8 mouse cellular contexts compared by ENCODE assay signal in genomic region chr10:77082453-77082852, GRCm38 (mm10). TPM values are rescaled to one million over a fixed set of nuclear protein-coding genes. Genes with fewer than 3 reads are reported as not detected.
DNase-seq lines count a peak whose midpoint lies in the region; ATAC-seq lines count a peak whose summit lies in the region.

No protein-coding gene starts in this region.

- H3K9ac ChIP-seq in forebrain, embryonic 11.5 days (ENCODE audit: low read length): no peak overlapping the region
- no peak overlapping the region for H3K9ac ChIP-seq in forebrain, embryonic 15.5 days (replicated peaks)
- no peak overlapping the region for H3K9ac ChIP-seq in midbrain, embryonic 11.5 days (ENCODE audit: low read length)

- no peaks in the 10 kb centered on the region; the same call in 1 of the 2 replicates for H3K36me3 ChIP-seq in forebrain, embryonic 11.5 days (ENCODE audit: control insufficient read depth, insufficient read depth, low read length)
- H3K36me3 ChIP-seq in forebrain, embryonic 15.5 days: no peaks in the 10 kb centered on the region
- H3K36me3 ChIP-seq in midbrain, embryonic 11.5 days (ENCODE audit: control insufficient read depth, insufficient read depth, low read length): no peaks in the 10 kb centered on the region; the same call in 1 of the 2 replicates

- H3K27me3 ChIP-seq in forebrain, embryonic 11.5 days (ENCODE audit: control insufficient read depth, insufficient read depth, low read length): no peaks in the 10 kb centered on the region
- H3K27me3 ChIP-seq in forebrain, embryonic 15.5 days: no peaks in the 10 kb centered on the region
- no peaks in the 10 kb centered on the region for H3K27me3 ChIP-seq in midbrain, embryonic 11.5 days (ENCODE audit: control insufficient read depth, insufficient read depth, low read length)

- H3K4me1 ChIP-seq in forebrain, embryonic 11.5 days (replicated peaks; ENCODE audit: control insufficient read depth, insufficient read depth, low read length): no peaks in the 10 kb centered on the region
- H3K4me1 ChIP-seq in forebrain, embryonic 15.5 days: 0 out of 2 replicates have a peak, but pooled peaks cover 4% of the 10 kb centered on the region
- no peaks in the 10 kb centered on the region for H3K4me1 ChIP-seq in midbrain, embryonic 11.5 days (ENCODE audit: control insufficient read depth, insufficient read depth, low read length)

- ATAC-seq in forebrain, embryonic 11.5 days (replicated peaks; ENCODE audit: low FRiP score): no peak
- ATAC-seq in forebrain, embryonic 15.5 days (replicated peaks): no peak; the same call in 1 of the 2 replicates
- ATAC-seq in hematopoietic stem cell, adult 5-6 weeks (replicated peaks in 1 of 2; ENCODE audit: insufficient read depth in 1 of 2, low FRiP score in 2 of 2, low TSS enrichment in 1 of 2, low read depth in 1 of 2, poor library complexity in 2 of 2, severe bottlenecking in 2 of 2): peak; percentile 81 to 87
- no peak for ATAC-seq in midbrain, embryonic 11.5 days (ENCODE audit: low FRiP score)

- DNase-seq in forebrain, embryonic 11.5 days (ENCODE audit: low spot score): peak; percentile 90
- peak; percentile 91 for DNase-seq in adrenal gland, postnatal 14 days
- peak; percentile 62 for DNase-seq in embryo, embryonic 11.5 days (ENCODE audit: low read depth, low spot score)
- peak; percentile 35 to 52 for DNase-seq in left cerebral cortex, adult 8-10 months (ENCODE audit: low spot score in 2 of 2)
- DNase-seq in midbrain, embryonic 11.5 days (ENCODE audit: low spot score, missing footprints): peak; percentile 94
- peak; percentile 55 to 73 for DNase-seq in spleen, postnatal 10 days (ENCODE audit: low spot score in 2 of 2)

- H3K4me3 ChIP-seq in forebrain, embryonic 11.5 days (ENCODE audit: low read depth, low read length): no peak overlapping the region
- no peak overlapping the region for H3K4me3 ChIP-seq in forebrain, embryonic 15.5 days
- H3K4me3 ChIP-seq in midbrain, embryonic 11.5 days (ENCODE audit: low read depth, low read length): no peak overlapping the region

- H3K27ac ChIP-seq in forebrain, embryonic 11.5 days (ENCODE audit: low read depth, low read length): no peak overlapping the region
- no peak overlapping the region for H3K27ac ChIP-seq in forebrain, embryonic 15.5 days (replicated peaks)
- H3K27ac ChIP-seq in midbrain, embryonic 11.5 days (ENCODE audit: low read depth, low read length): no peak overlapping the region

- no peaks in the 10 kb centered on the region for H3K9me3 ChIP-seq in forebrain, embryonic 11.5 days (ENCODE audit: control insufficient read depth, low read length)
- H3K9me3 ChIP-seq in forebrain, embryonic 15.5 days: no peaks in the 10 kb centered on the region
- H3K9me3 ChIP-seq in midbrain, embryonic 11.5 days (ENCODE audit: control insufficient read depth, low read length): no peaks in the 10 kb centered on the region

- 39% methylated on average over 3 of the region's 3 CpGs for WGBS in forebrain, embryonic 11.5 days
- 19% methylated on average over 3 of the region's 3 CpGs for WGBS in forebrain, embryonic 15.5 days
- WGBS in midbrain, embryonic 11.5 days: 39% methylated on average over 3 of the region's 3 CpGs

- H3K4me2 ChIP-seq in forebrain, embryonic 11.5 days (ENCODE audit: low read depth, low read length, severe bottlenecking): no peak overlapping the region
- H3K4me2 ChIP-seq in forebrain, embryonic 15.5 days (replicated peaks): no peak overlapping the region
- H3K4me2 ChIP-seq in midbrain, embryonic 11.5 days: no peak overlapping the region

RNA-seq across cellular contexts. Expression of gene Slc19a1, which starts 50.4 kb away (rescaled TPM):
- 34.5 and 34.8 TPM in 2 replicates for polyA plus RNA-seq in forebrain, embryonic 11.5 days (2014; fragmentation: Nextera tagmentation; extraction: Ambion mirVana)
- 35.4 and 37.9 TPM in 2 replicates for polyA plus RNA-seq in forebrain, embryonic 15.5 days (2015; fragmentation: Nextera tagmentation; extraction: Ambion mirVana)
- total RNA-seq in adrenal gland, postnatal 14 days (2021): 21.3 and 24.2 TPM in 2 replicates
- total RNA-seq in hematopoietic stem cell, adult 5-6 weeks (2017): 16.4 and 35.5 TPM in 2 replicates
- total RNA-seq in left cerebral cortex, adult 8-10 months (2022): 10 to 100 TPM; 20.0 to 24.7 (median 22.1) TPM
- polyA plus RNA-seq in midbrain, embryonic 11.5 days (2014; fragmentation: Nextera tagmentation; extraction: Ambion mirVana): 27.5 and 29.5 TPM in 2 replicates

Comparison
In these comparisons a context has a peak if more than half of its experiments do, and no peak if none do; other contexts are left out.
1. ATAC-seq: peak in hematopoietic stem cell, adult 5-6 weeks (2 of 2); none in forebrain, embryonic 11.5 days (single experiment), forebrain, embryonic 15.5 days (single experiment) and midbrain, embryonic 11.5 days (single experiment).
2. DNase-seq: peak in every context shown above with its lines; median percentile 94 in midbrain, embryonic 11.5 days; 91 in adrenal gland, postnatal 14 days; 90 in forebrain, embryonic 11.5 days; 64 in spleen, postnatal 10 days; 62 in embryo, embryonic 11.5 days; 44 in left cerebral cortex, adult 8-10 months.